Mouse (Mus musculus) forebrain, postnatal 0 days (tissue): ENCODE data around the gene Iqcg. TPM values are rescaled to one million over a fixed set of nuclear protein-coding genes. Genes with fewer than 3 reads are reported as not detected.

ENCODE experiments used
- ATAC-seq: fragments of 200-750 bp; cut with Nextera tagmentation; 2 replicates; pipeline ENCODE4 v1.8.0; 2017; ENCODE audit warnings: mild to moderate bottlenecking, moderate library complexity
- DNase-seq: peaks from one replicate; pipeline ENCODE4 v3.0.0-alpha.2; 2015
- H3K27ac ChIP-seq: fragments of 300-500 bp; sonication (generic); 2 replicates; pipeline ENCODE4 v1.5.1; 2014; ENCODE audit warnings: low read depth, mild to moderate bottlenecking, antibody characterized with exemption, low read length, moderate library complexity, mixed read lengths
- H3K27me3 ChIP-seq: fragments of 300-500 bp; sonication (generic); 2 replicates; pipeline ENCODE4 v1.6.1; 2014; ENCODE audit warnings: mild to moderate bottlenecking, low read length, mixed read lengths; ENCODE audit not compliant: insufficient read depth
- H3K36me3 ChIP-seq: fragments of 300-500 bp; sonication (generic); 2 replicates; pipeline ENCODE4 v1.6.1; 2014; ENCODE audit warnings: mild to moderate bottlenecking, moderate library complexity; ENCODE audit not compliant: insufficient read depth
- H3K4me1 ChIP-seq: fragments of 300-500 bp; sonication (generic); 2 replicates; pipeline ENCODE4 v1.6.1; 2014; ENCODE audit warnings: antibody characterized with exemption; ENCODE audit not compliant: insufficient read depth
- H3K4me2 ChIP-seq: fragments of 300-500 bp; sonication (generic); 2 replicates; pipeline ENCODE4 v1.6.1; 2014; ENCODE audit warnings: low read depth, mild to moderate bottlenecking, moderate library complexity
- H3K4me3 ChIP-seq: fragments of 300-500 bp; sonication (generic); 2 replicates; pipeline ENCODE4 v1.5.1; 2014; ENCODE audit warnings: low read depth, low read length, mixed read lengths
- H3K9ac ChIP-seq: fragments of 300-500 bp; sonication (generic); 2 replicates; pipeline ENCODE4 v1.6.1; 2014; ENCODE audit warnings: mild to moderate bottlenecking
- H3K9me3 ChIP-seq: fragments of 300-500 bp; sonication (generic); 2 replicates; pipeline ENCODE4 v1.6.1; 2016; ENCODE audit warnings: low read length
- CTCF ChIP-seq: sonication (generic); IDR thresholded peaks from 2 replicates; pipeline ENCODE4 v1.5.1; 2016; ENCODE audit warnings: antibody characterized with exemption, control low read depth, low read depth
- WGBS: fragments of 180-500 bp; shearing (Covaris S2); extraction: QIAGEN DNeasy Blood & Tissue Kit; methylation state at CpG from one replicate; pipeline ENCODE4 v1.1.7; 2014; 5-methylcytosine and 5-hydroxymethylcytosine counted together
- polyA plus RNA-seq: library from polyadenylated mRNA; unstranded; fragments of >200 nt; fragmentation: Nextera tagmentation; extraction: Ambion mirVana; gene quantifications from 2 replicates; pipeline ENCODE4 v1.2.1, GENCODE M21; 2015
- total RNA-seq: library from RNA; depleted of rRNA; stranded (reverse); fragments of >200 nt; gene quantifications from 2 replicates; pipeline ENCODE4 v1.2.3, GENCODE M21; 2014; rRNA removed

The Iqcg gene
- total RNA-seq (4.6 and 8.3 TPM in 2 replicates), polyA plus RNA-seq (3.3 and 6.0 TPM in 2 replicates)

GRCm38 (mm10) chr16:33056095-33056785 lies at the start of gene Iqcg, which contains the start of gene Rpl35a:
Gene Iqcg, minus strand, starts transcription at chr16:33056218.
Gene Rpl35a, plus strand, starts transcription at chr16:33056453.
- peak within 1 kb of the TSS; percentile 93 for H3K4me3 ChIP-seq
- H3K36me3 ChIP-seq: peaks cover 19% of the 10 kb centered on the region; the same call in 1 of the 2 replicates
- H3K27ac ChIP-seq: peak within 1 kb of the TSS; percentile 92
- peak; percentile 96 for ATAC-seq
- WGBS: under 1% methylated on average over 45 of the region's 47 CpGs
- peak within 1 kb of the TSS; percentile 57 for H3K4me2 ChIP-seq
- peak; percentile 98 for DNase-seq
- TF ChIP-seq CTCF: no peak
- H3K9ac ChIP-seq: peak within 1 kb of the TSS; percentile 89
- peaks cover 5% of the 10 kb centered on the region; the same call in 1 of the 2 replicates for H3K4me1 ChIP-seq
- H3K9me3 ChIP-seq: no peaks in the 10 kb centered on the region
- no peaks in the 10 kb centered on the region for H3K27me3 ChIP-seq

- Histone ChIP-seq H3K9me3 (no peaks in the 10 kb centered on the region), H3K27ac (no peak overlapping the region), H3K27me3 (no peaks in the 10 kb centered on the region), H3K4me3 (no peak overlapping the region), H3K4me2 (no peak overlapping the region), H3K36me3 (peaks cover 23% of the 10 kb centered on the region), H3K4me1 (no peaks in the 10 kb centered on the region), H3K9ac (no peak overlapping the region)
- DNase-seq: no peak
- TF ChIP-seq CTCF: no peak
- ATAC-seq: no peak
- 82% methylated on average over 8 of the region's 8 CpGs for WGBS
Measured at GRCm38 (mm10) chr16:33085666-33086065, 29.6 kb upstream of the Iqcg start.

- Histone ChIP-seq H3K9me3 (no peaks in the 10 kb centered on the region), H3K4me1 (no peaks in the 10 kb centered on the region), H3K27me3 (no peaks in the 10 kb centered on the region), H3K9ac (no peak overlapping the region), H3K4me2 (no peak overlapping the region), H3K27ac (no peak overlapping the region), H3K4me3 (no peak overlapping the region), H3K36me3 (peaks cover 14% of the 10 kb centered on the region)
- 95% methylated on average over 2 of the region's 2 CpGs for WGBS
- no peak for ATAC-seq
- DNase-seq: no peak
- TF ChIP-seq CTCF: no peak
Measured at GRCm38 (mm10) chr16:33083996-33084395, 28.0 kb upstream of the Iqcg start.

- Histone ChIP-seq H3K4me2 (no peak overlapping the region), H3K4me3 (no peak overlapping the region), H3K9me3 (no peaks in the 10 kb centered on the region), H3K36me3 (peaks cover 14% of the 10 kb centered on the region), H3K4me1 (no peaks in the 10 kb centered on the region), H3K27ac (no peak overlapping the region), H3K9ac (no peak overlapping the region), H3K27me3 (no peaks in the 10 kb centered on the region)
- DNase-seq (no peak), ATAC-seq (no peak)
- no peak for TF ChIP-seq CTCF
- WGBS: 92% methylated on average over 6 of the region's 6 CpGs
Measured at GRCm38 (mm10) chr16:33082951-33083350, 26.9 kb upstream of the Iqcg start.

- H3K9ac ChIP-seq: no peak overlapping the region
- no peak overlapping the region for H3K27ac ChIP-seq
- no peak for TF ChIP-seq CTCF
- DNase-seq: no peak
- H3K9me3 ChIP-seq: no peaks in the 10 kb centered on the region
- ATAC-seq: no peak
- H3K4me2 ChIP-seq: no peak overlapping the region
- H3K36me3 ChIP-seq: peaks cover 19% of the 10 kb centered on the region
- 94% methylated on average over 7 of the region's 7 CpGs for WGBS
- H3K4me1 ChIP-seq: no peaks in the 10 kb centered on the region
- no peak overlapping the region for H3K4me3 ChIP-seq
- H3K27me3 ChIP-seq: no peaks in the 10 kb centered on the region
Measured at GRCm38 (mm10) chr16:33080063-33080462, 24.0 kb upstream of the Iqcg start.

- no peak overlapping the region for H3K4me2 ChIP-seq
- H3K9ac ChIP-seq: no peak overlapping the region
- TF ChIP-seq CTCF: no peak
- no peaks in the 10 kb centered on the region for H3K9me3 ChIP-seq
- no peak overlapping the region for H3K27ac ChIP-seq
- no peaks in the 10 kb centered on the region for H3K27me3 ChIP-seq
- ATAC-seq (no peak), DNase-seq (no peak)
- H3K4me1 ChIP-seq: no peaks in the 10 kb centered on the region
- H3K4me3 ChIP-seq: no peak overlapping the region
- H3K36me3 ChIP-seq: peaks cover 16% of the 10 kb centered on the region
- WGBS: 92% methylated on average over 5 of the region's 5 CpGs
Measured at GRCm38 (mm10) chr16:33077069-33077627, 21.1 kb upstream of the Iqcg start.

- Histone ChIP-seq H3K27ac (no peak overlapping the region), H3K4me2 (no peak overlapping the region), H3K9ac (no peak overlapping the region), H3K9me3 (no peaks in the 10 kb centered on the region), H3K4me3 (no peak overlapping the region), H3K27me3 (no peaks in the 10 kb centered on the region), H3K4me1 (no peaks in the 10 kb centered on the region), H3K36me3 (peaks cover 12% of the 10 kb centered on the region)
- ATAC-seq (no peak), DNase-seq (no peak)
- no peak for TF ChIP-seq CTCF
- 83% methylated on average over 6 of the region's 6 CpGs for WGBS
Measured at GRCm38 (mm10) chr16:33076078-33076477, 20.1 kb upstream of the Iqcg start.
